In the genomic region with DNA sequence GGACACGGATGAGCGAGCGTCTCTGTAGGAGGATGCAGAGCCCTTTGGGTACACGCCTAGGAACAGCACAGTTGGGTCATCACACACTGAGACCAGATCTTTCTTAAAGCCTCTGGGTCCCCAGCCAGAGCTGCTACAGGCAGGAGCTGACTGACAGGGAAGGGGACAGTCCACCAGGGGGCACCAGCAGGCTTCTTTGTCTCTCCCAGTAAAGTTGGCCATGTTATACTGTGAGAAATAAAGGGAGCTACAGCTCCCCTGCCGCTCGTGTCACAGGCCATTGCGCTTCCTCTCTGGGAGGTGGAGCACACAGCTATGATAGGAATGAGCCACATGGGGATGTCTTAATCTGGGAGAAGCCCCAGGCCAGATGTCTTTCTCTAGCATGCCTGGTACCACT, we compare ENCODE assay signal across 7 mouse cellular contexts. TPM values are rescaled to one million over a fixed set of nuclear protein-coding genes. Genes with fewer than 3 reads are reported as not detected.
DNase-seq lines count a peak whose midpoint lies in the region; ATAC-seq and TF ChIP-seq lines count a peak whose summit lies in the region.

No protein-coding gene starts in this region.

- H3K4me1 ChIP-seq in intestine, embryonic 15.5 days (replicated peaks), result peaks cover 23% of the 10 kb centered on the region
- H3K4me1 ChIP-seq in midbrain, embryonic 13.5 days (replicated peaks), result peaks cover 24% of the 10 kb centered on the region
- H3K4me1 ChIP-seq in spleen, adult 2 months (ENCODE audit: control insufficient read depth, insufficient read depth, insufficient read length), result peaks cover 8% of the 10 kb centered on the region; the same call in 1 of the 2 replicates

- peak; percentile 87 to 96 for DNase-seq in adrenal gland, adult (ENCODE audit: inconsistent age in 2 of 2, low spot score in 1 of 2)
- DNase-seq in embryo, embryonic 10 days (ENCODE audit: low spot score), result peak; percentile 77
- peak; percentile 72 for DNase-seq in gastrocnemius, postnatal 25 days
- DNase-seq in left cerebral cortex, postnatal 25 days (ENCODE audit: low spot score in 2 of 2), result peak; percentile 85 to 91
- DNase-seq in spleen, adult 2 months (ENCODE audit: low read depth in 1 of 2, low spot score in 2 of 2), result peak; percentile 18 to 71

- H3K9me3 ChIP-seq in intestine, embryonic 15.5 days, result no peaks in the 10 kb centered on the region
- no peaks in the 10 kb centered on the region for H3K9me3 ChIP-seq in midbrain, embryonic 13.5 days

- H3K4me2 ChIP-seq in intestine, embryonic 15.5 days (replicated peaks), result no peak overlapping the region
- no peak overlapping the region for H3K4me2 ChIP-seq in midbrain, embryonic 13.5 days (replicated peaks)

- H3K27ac ChIP-seq in intestine, embryonic 15.5 days, result peak overlapping the region; percentile 34; the same call in 1 of the 2 replicates
- peak overlapping the region; percentile 32; the same call in 1 of the 2 replicates for H3K27ac ChIP-seq in midbrain, embryonic 13.5 days
- H3K27ac ChIP-seq in spleen, adult 2 months (ENCODE audit: insufficient read depth, low read length), result no peak overlapping the region

- no peaks in the 10 kb centered on the region for H3K27me3 ChIP-seq in intestine, embryonic 15.5 days (replicated peaks)
- H3K27me3 ChIP-seq in midbrain, embryonic 13.5 days, result no peaks in the 10 kb centered on the region
- no peaks in the 10 kb centered on the region for H3K27me3 ChIP-seq in spleen, adult 2 months (ENCODE audit: control insufficient read depth, insufficient read depth, low read length)

- WGBS in intestine, embryonic 15.5 days, result 19% methylated on average over 7 of the region's 7 CpGs
- WGBS in midbrain, embryonic 13.5 days, result 9% methylated on average over 7 of the region's 7 CpGs
- 37% methylated on average over 7 of the region's 7 CpGs for WGBS in spleen, adult 2 months

- H3K9ac ChIP-seq in intestine, embryonic 15.5 days, result no peak overlapping the region
- H3K9ac ChIP-seq in midbrain, embryonic 13.5 days (replicated peaks), result 0 out of 2 replicates have a peak overlapping the region, but pooled peaks have one; percentile 30

- peak; percentile 67; the same call in 1 of the 2 replicates for TF ChIP-seq CTCF in spleen, adult 2 months (IDR thresholded peaks at IDR 0.05; ENCODE audit: extremely low read depth, insufficient read depth, insufficient read length, insufficient replicate concordance)

- TF ChIP-seq POLR2A in spleen, adult 2 months (IDR thresholded peaks at IDR 0.05; ENCODE audit: low read depth, low read length), result no peak

- peak; percentile 75 for ATAC-seq in intestine, embryonic 15.5 days
- ATAC-seq in midbrain, embryonic 13.5 days, result peak; percentile 75

- no peaks in the 10 kb centered on the region for H3K36me3 ChIP-seq in intestine, embryonic 15.5 days
- peaks cover 15% of the 10 kb centered on the region for H3K36me3 ChIP-seq in midbrain, embryonic 13.5 days
- H3K36me3 ChIP-seq in spleen, adult 2 months (ENCODE audit: control insufficient read depth, insufficient read depth, low read length), result no peaks in the 10 kb centered on the region

- intact Hi-C loops in left cerebral cortex, postnatal 25 days (cut with DNase I), result loop anchor here (1.0 to 5.0 kb wide), 3 partner anchors 116 to 255 kb away; no protein-coding TSS in a partner anchor

- no peak overlapping the region for H3K4me3 ChIP-seq in intestine, embryonic 15.5 days (replicated peaks)
- H3K4me3 ChIP-seq in midbrain, embryonic 13.5 days (replicated peaks), result no peak overlapping the region
- H3K4me3 ChIP-seq in spleen, adult 2 months (ENCODE audit: extremely low read depth, insufficient read depth, insufficient read length), result no peak overlapping the region

RNA-seq across cellular contexts. Expression of a gene that starts 29.7 kb away (rescaled TPM):
- total RNA-seq in gastrocnemius, postnatal 25 days (2021), result 1 to 10 TPM; 3.5 to 7.0 TPM
- 36.0 and 38.8 TPM in 2 replicates for polyA plus RNA-seq in intestine, embryonic 15.5 days (2015; fragmentation: Nextera tagmentation; extraction: Ambion mirVana)
- total RNA-seq in left cerebral cortex, postnatal 25 days (2021), result 10 to 100 TPM; 83.8 to 96.3 TPM
- 136 and 138 TPM in 2 replicates for polyA plus RNA-seq in midbrain, embryonic 13.5 days (2015; fragmentation: Nextera tagmentation; extraction: Ambion mirVana)
- 147 and 149 TPM in 2 replicates for polyA plus RNA-seq in spleen, adult 2 months (2012; rRNA removed)
